Comparison of ENCODE assay signal across 8 mouse cellular contexts in the genomic region with DNA sequence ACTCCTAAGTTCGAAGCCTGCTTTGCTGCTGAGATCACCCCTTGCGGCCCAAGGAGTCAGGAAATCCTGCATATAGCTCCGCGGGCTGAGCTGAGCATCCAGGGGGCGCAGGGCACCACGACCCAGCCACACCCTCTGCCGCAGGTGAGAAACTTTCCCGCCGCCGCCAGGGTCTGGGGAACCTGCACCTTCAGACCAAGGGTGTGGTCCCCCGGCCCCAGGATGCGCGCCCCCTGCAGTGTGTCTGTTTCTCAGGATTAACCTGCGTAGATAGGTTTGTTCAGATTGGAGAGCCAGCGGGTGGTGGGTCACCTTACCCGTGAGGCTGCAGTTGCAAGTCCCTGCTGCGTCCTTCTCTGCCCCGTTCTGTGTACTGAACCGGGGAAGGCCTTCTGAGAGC. TPM values are rescaled to one million over a fixed set of nuclear protein-coding genes. Genes with fewer than 3 reads are reported as not detected.
A peak's percentile ranks its signal among the peaks of the same experiment; 100 is the strongest.
DNase-seq lines count a peak whose midpoint lies in the region; ATAC-seq lines count a peak whose summit lies in the region.

No protein-coding gene starts in this region.

- H3K4me2 ChIP-seq in embryonic facial prominence, embryonic 12.5 days (replicated peaks): peak overlapping the region; percentile 56
- H3K4me2 ChIP-seq in hindbrain, embryonic 16.5 days (ENCODE audit: low read length): peak overlapping the region; percentile 88
- peak overlapping the region; percentile 93 for H3K4me2 ChIP-seq in midbrain, embryonic 16.5 days (ENCODE audit: low read length)

- peak overlapping the region; percentile 30 for H3K4me3 ChIP-seq in embryonic facial prominence, embryonic 12.5 days
- peak overlapping the region; percentile 48 for H3K4me3 ChIP-seq in hindbrain, embryonic 16.5 days (ENCODE audit: low read length)
- H3K4me3 ChIP-seq in midbrain, embryonic 16.5 days (ENCODE audit: low read depth, low read length): peak overlapping the region; percentile 47

- no peaks in the 10 kb centered on the region for H3K9me3 ChIP-seq in embryonic facial prominence, embryonic 12.5 days
- no peaks in the 10 kb centered on the region for H3K9me3 ChIP-seq in hindbrain, embryonic 16.5 days (ENCODE audit: control insufficient read depth, low read length)
- no peaks in the 10 kb centered on the region for H3K9me3 ChIP-seq in midbrain, embryonic 16.5 days (replicated peaks; ENCODE audit: control insufficient read depth, low read length, poor library complexity, severe bottlenecking)

- no peaks in the 10 kb centered on the region for H3K36me3 ChIP-seq in embryonic facial prominence, embryonic 12.5 days
- H3K36me3 ChIP-seq in hindbrain, embryonic 16.5 days (ENCODE audit: control insufficient read depth, insufficient read depth, low read length): no peaks in the 10 kb centered on the region
- no peaks in the 10 kb centered on the region for H3K36me3 ChIP-seq in midbrain, embryonic 16.5 days (ENCODE audit: control insufficient read depth, insufficient read depth, low read length)

- H3K27ac ChIP-seq in embryonic facial prominence, embryonic 12.5 days: no peak overlapping the region
- H3K27ac ChIP-seq in hindbrain, embryonic 16.5 days (ENCODE audit: low read depth, low read length): no peak overlapping the region
- no peak overlapping the region for H3K27ac ChIP-seq in midbrain, embryonic 16.5 days (ENCODE audit: low read length)

- peak; percentile 12 to 23 for DNase-seq in left cerebral cortex, adult 18-20 months (ENCODE audit: low spot score in 2 of 2)
- DNase-seq in left cerebral cortex, postnatal 36 days (ENCODE audit: low spot score in 2 of 2): no peak
- DNase-seq in brain, adult 2 months (ENCODE audit: low read depth, low spot score): peak; percentile 33
- DNase-seq in MN1 (ENCODE audit: low spot score): no peak

- ATAC-seq in embryonic facial prominence, embryonic 12.5 days (ENCODE audit: insufficient number of reproducible peaks, insufficient read depth, low FRiP score, low TSS enrichment): 0 out of 2 replicates have a peak, but pooled peaks have one; percentile 67
- peak; percentile 50 for ATAC-seq in hindbrain, embryonic 16.5 days
- ATAC-seq in midbrain, embryonic 16.5 days: peak; percentile 56
- no peak for ATAC-seq in CD4-positive, CD25-positive, alpha-beta regulatory T cell, adult 4 months

- intact Hi-C loops in left cerebral cortex, postnatal 36 days (cut with DNase I): no loop called here

- peaks cover 36% of the 10 kb centered on the region for H3K27me3 ChIP-seq in embryonic facial prominence, embryonic 12.5 days
- H3K27me3 ChIP-seq in hindbrain, embryonic 16.5 days (replicated peaks; ENCODE audit: control insufficient read depth, insufficient read depth, low read length): peaks cover 9% of the 10 kb centered on the region
- peaks cover 15% of the 10 kb centered on the region; the same call in 1 of the 2 replicates for H3K27me3 ChIP-seq in midbrain, embryonic 16.5 days (ENCODE audit: control insufficient read depth, insufficient read depth, low read depth, low read length)

- 2% methylated on average over 19 of the region's 19 CpGs for WGBS in embryonic facial prominence, embryonic 12.5 days
- 0% methylated on average over 19 of the region's 19 CpGs for WGBS in hindbrain, embryonic 16.5 days
- under 1% methylated on average over 19 of the region's 19 CpGs for WGBS in midbrain, embryonic 16.5 days

- H3K4me1 ChIP-seq in embryonic facial prominence, embryonic 12.5 days: peaks cover 17% of the 10 kb centered on the region; the same call in 1 of the 2 replicates
- peaks cover 7% of the 10 kb centered on the region; the same call in 1 of the 2 replicates for H3K4me1 ChIP-seq in hindbrain, embryonic 16.5 days (ENCODE audit: control insufficient read depth, insufficient read depth, low read depth, low read length)
- peaks cover 7% of the 10 kb centered on the region; the same call in 1 of the 2 replicates for H3K4me1 ChIP-seq in midbrain, embryonic 16.5 days (ENCODE audit: control insufficient read depth, insufficient read depth, low read length)

- no peak overlapping the region for H3K9ac ChIP-seq in embryonic facial prominence, embryonic 12.5 days
- peak overlapping the region; percentile 60 for H3K9ac ChIP-seq in hindbrain, embryonic 16.5 days (ENCODE audit: low read depth, low read length)
- peak overlapping the region; percentile 65 for H3K9ac ChIP-seq in midbrain, embryonic 16.5 days (ENCODE audit: low read depth, low read length)

RNA-seq across cellular contexts. Expression of gene Mrap2, which starts 0.4 kb away (rescaled TPM):
- 1 to 10 TPM; 5.5 to 6.4 TPM for total RNA-seq in left cerebral cortex, adult 18-20 months (2021)
- total RNA-seq in left cerebral cortex, postnatal 36 days (2021): 1 to 10 TPM; 4.1 to 4.3 TPM
- 0.19 and 0.43 TPM in 2 replicates for polyA plus RNA-seq in embryonic facial prominence, embryonic 12.5 days (2016; fragmentation: Nextera tagmentation; extraction: Ambion mirVana)
- 5.1 and 6.7 TPM in 2 replicates for polyA plus RNA-seq in hindbrain, embryonic 16.5 days (2015; fragmentation: Nextera tagmentation; extraction: Ambion mirVana)
- polyA plus RNA-seq in midbrain, embryonic 16.5 days (2015; fragmentation: Nextera tagmentation; extraction: Ambion mirVana): 3.4 and 3.9 TPM in 2 replicates
- polyA plus RNA-seq in CD4-positive, CD25-positive, alpha-beta regulatory T cell, adult 4 months (2017; shearing (Covaris generic)): under 1 TPM in 1 of 2 experiments, not detected in 1; 0.22 TPM

Comparison
In these comparisons a context has a peak if more than half of its experiments do, and no peak if none do; other contexts are left out.
1. DNase-seq: peak in left cerebral cortex, adult 18-20 months (2 of 2) and brain, adult 2 months (single experiment); none in left cerebral cortex, postnatal 36 days (0 of 2) and MN1 (single experiment).
2. Peak in every context shown above with its lines, with median percentiles within 50 percentile points of each other: H3K4me2 ChIP-seq and H3K4me3 ChIP-seq.